Mouse (Mus musculus) testis, adult 2 months (tissue): ENCODE data around the gene Ankrd31. TPM values are rescaled to one million over a fixed set of nuclear protein-coding genes. Genes with fewer than 3 reads are reported as not detected.

Experiments used
- H3K27ac ChIP-seq: fragments of 200-500 bp; 2 replicates; pipeline ENCODE4 v1.5.1; 2012; ENCODE audit warnings: low read depth, low read length; ENCODE audit not compliant: control insufficient read depth, insufficient read depth
- H3K27me3 ChIP-seq: fragments of 200-500 bp; 2 replicates; pipeline ENCODE4 v1.6.1; 2012; ENCODE audit warnings: mild to moderate bottlenecking, low read length, moderate library complexity; ENCODE audit not compliant: control insufficient read depth, insufficient read depth
- H3K36me3 ChIP-seq: fragments of 200-500 bp; 2 replicates; pipeline ENCODE4 v1.6.1; 2012; ENCODE audit warnings: mild to moderate bottlenecking, low read length; ENCODE audit not compliant: control insufficient read depth, insufficient read depth
- H3K4me1 ChIP-seq: fragments of 200-500 bp; 2 replicates; pipeline ENCODE4 v1.6.1; 2012; ENCODE audit warnings: low read length; ENCODE audit not compliant: control insufficient read depth, insufficient read depth
- H3K4me3 ChIP-seq: fragments of 200-500 bp; 2 replicates; pipeline ENCODE4 v1.5.1; 2012; ENCODE audit warnings: low read depth, mild to moderate bottlenecking, low read length, moderate library complexity, mixed read lengths; ENCODE audit not compliant: control insufficient read depth
- CTCF ChIP-seq: fragments of 200-500 bp; IDR thresholded peaks from 2 replicates; pipeline ENCODE4 v1.5.1; 2012; ENCODE audit warnings: low read depth, mild to moderate bottlenecking, inconsistent platforms, low read length, moderate library complexity; ENCODE audit not compliant: control insufficient read depth, insufficient read depth, insufficient replicate concordance
- POLR2A ChIP-seq: fragments of 200-500 bp; IDR thresholded peaks from 2 replicates; pipeline ENCODE4 v1.6.1; 2012; ENCODE audit warnings: low read depth, mild to moderate bottlenecking, inconsistent platforms, low read length, moderate library complexity; ENCODE audit not compliant: control insufficient read depth
- polyA plus RNA-seq: library from polyadenylated mRNA; depleted of rRNA; stranded (reverse); fragments of >200 nt; gene quantifications from 2 replicates; pipeline ENCODE4 v1.2.3, GENCODE M21; 2012; rRNA removed

The Ankrd31 gene
- 4.6 TPM in 2 replicates for polyA plus RNA-seq

- peak; percentile 89 for TF ChIP-seq POLR2A
- no peak for TF ChIP-seq CTCF
- peak within 1 kb of the TSS; percentile 91 for H3K4me3 ChIP-seq
- no peaks in the 10 kb centered on the region for H3K4me1 ChIP-seq
These were observed at the start of gene Ankrd31 for GRCm38 (mm10) chr13:96748109-96748845. Gene Ankrd31 (plus strand): TSS chr13:96748272.

GRCm38 (mm10) chr13:96702567-96703278, 45.3 kb upstream of the Ankrd31 start:
- Histone ChIP-seq H3K27ac (no peak overlapping the region), H3K36me3 (no peaks in the 10 kb centered on the region), H3K4me3 (no peak overlapping the region), H3K27me3 (no peaks in the 10 kb centered on the region), H3K4me1 (no peaks in the 10 kb centered on the region)
- TF ChIP-seq CTCF (no peak), POLR2A (no peak)

More at GRCm38 (mm10) chr13:96748109-96748845, at the start of gene Ankrd31:
- H3K27me3 ChIP-seq, result no peaks in the 10 kb centered on the region
- H3K27ac ChIP-seq, result peak within 1 kb of the TSS; percentile 89
- H3K36me3 ChIP-seq, result peaks cover 1% of the 10 kb centered on the region

GRCm38 (mm10) chr13:96709269-96710233, 38.5 kb upstream of the Ankrd31 start:
- no peaks in the 10 kb centered on the region for H3K36me3 ChIP-seq
- no peak overlapping the region for H3K27ac ChIP-seq
- H3K4me1 ChIP-seq, result no peaks in the 10 kb centered on the region
- H3K4me3 ChIP-seq, result no peak overlapping the region
- TF ChIP-seq CTCF (no peak), POLR2A (no peak)
- H3K27me3 ChIP-seq, result no peaks in the 10 kb centered on the region

- TF ChIP-seq POLR2A (no peak), CTCF (no peak)
- H3K4me1 ChIP-seq, result no peaks in the 10 kb centered on the region
- no peaks in the 10 kb centered on the region for H3K27me3 ChIP-seq
- H3K4me3 ChIP-seq, result no peak overlapping the region
- H3K27ac ChIP-seq, result no peak overlapping the region
- H3K36me3 ChIP-seq, result no peaks in the 10 kb centered on the region
These were observed 31.8 kb upstream of the Ankrd31 start for GRCm38 (mm10) chr13:96716311-96716710.

- Histone ChIP-seq H3K4me1 (no peaks in the 10 kb centered on the region), H3K4me3 (no peak overlapping the region), H3K27ac (no peak overlapping the region), H3K36me3 (no peaks in the 10 kb centered on the region), H3K27me3 (no peaks in the 10 kb centered on the region)
- no peak for TF ChIP-seq CTCF
- no peak for TF ChIP-seq POLR2A
These were observed 30.3 kb upstream of the Ankrd31 start for GRCm38 (mm10) chr13:96717821-96718220.

GRCm38 (mm10) chr13:96720003-96720402, 28.1 kb upstream of the Ankrd31 start:
- H3K4me3 ChIP-seq, result no peak overlapping the region
- no peaks in the 10 kb centered on the region for H3K27me3 ChIP-seq
- H3K27ac ChIP-seq, result no peak overlapping the region
- no peaks in the 10 kb centered on the region for H3K36me3 ChIP-seq
- H3K4me1 ChIP-seq, result no peaks in the 10 kb centered on the region
- TF ChIP-seq POLR2A (no peak), CTCF (no peak)
